Mouse (Mus musculus) splenic B cell, adult 2 months (primary cell): ENCODE results near the gene Ccdc33.

ENCODE experiments used
- DNase-seq: peaks from one replicate; pipeline ENCODE4 v3.0.0-alpha.2; 2011; ENCODE audit warnings: low read depth, low spot score
- H3K27me3 ChIP-seq: 2 replicates; pipeline ENCODE4 v1.6.1; 2012; ENCODE audit warnings: mild to moderate bottlenecking, low read length, moderate library complexity, mixed read lengths; ENCODE audit not compliant: control insufficient read depth, poor library complexity, insufficient read depth, severe bottlenecking
- H3K36me3 ChIP-seq: 2 replicates; pipeline ENCODE4 v1.6.1; 2012; ENCODE audit warnings: mild to moderate bottlenecking, low read length, moderate library complexity, mixed read lengths; ENCODE audit not compliant: control insufficient read depth, poor library complexity, insufficient read depth, severe bottlenecking

The Ccdc33 gene

DNA sequence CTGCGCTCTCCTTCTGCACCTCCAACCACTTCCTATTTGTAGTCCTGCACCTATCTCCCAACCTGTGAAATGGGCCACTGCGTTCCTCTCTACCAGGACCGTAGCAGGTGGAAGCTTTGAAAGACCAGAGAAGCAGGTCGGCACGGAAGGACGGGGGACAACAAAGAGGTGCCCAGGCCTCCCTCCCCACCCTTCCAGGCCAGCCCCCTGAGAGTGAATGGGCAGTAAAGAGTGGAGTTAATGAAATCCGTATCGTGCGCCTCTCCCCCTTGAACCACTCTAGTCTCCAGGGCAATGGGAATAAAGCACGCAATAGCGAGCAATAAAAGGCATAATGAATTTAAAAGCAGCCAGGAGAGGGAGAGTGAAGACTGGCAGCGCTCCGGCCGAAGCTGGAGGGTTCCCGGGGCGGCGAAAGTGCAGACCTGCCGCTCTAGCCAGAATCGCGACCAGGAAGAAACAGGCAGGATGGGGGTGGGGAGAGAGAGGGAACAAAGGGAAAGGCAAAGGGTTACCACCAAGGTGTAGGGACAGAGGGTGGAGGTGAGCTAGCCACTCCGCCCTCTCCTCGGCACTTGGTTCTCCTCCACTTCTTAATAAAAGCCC is 5.2 kb downstream of the Ccdc33 start:
- DNase-seq: no peak
- Histone ChIP-seq H3K36me3 (no peaks in the 10 kb centered on the region), H3K27me3 (no peaks in the 10 kb centered on the region)

DNA sequence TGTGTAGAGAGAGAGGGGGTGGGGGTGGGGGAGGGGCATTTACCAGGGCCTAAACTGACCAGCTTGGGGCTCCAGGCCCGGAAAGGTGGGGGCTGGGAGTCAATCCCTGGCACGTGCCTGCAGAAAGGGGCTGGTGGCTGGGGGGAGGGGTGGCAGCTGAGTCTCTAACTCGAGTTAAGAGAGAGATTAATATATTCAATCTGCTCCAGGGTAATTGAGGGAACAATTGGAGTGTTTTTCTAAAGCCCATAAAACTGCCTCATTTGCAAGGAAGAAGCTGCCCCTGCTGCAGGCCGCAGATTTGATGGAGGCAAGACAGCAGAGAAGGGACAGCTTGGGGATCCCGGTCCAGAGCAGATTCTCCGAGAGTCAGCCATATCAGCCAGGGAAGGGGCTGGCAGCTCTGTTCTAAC is 5.8 kb downstream of the Ccdc33 start:
- no peak for DNase-seq
- H3K27me3 ChIP-seq: no peaks in the 10 kb centered on the region
- H3K36me3 ChIP-seq: no peaks in the 10 kb centered on the region

GRCm38 (mm10) chr9:58112321-58112751 is 6.3 kb downstream of the Ccdc33 start:
- no peak for DNase-seq
- no peaks in the 10 kb centered on the region for H3K36me3 ChIP-seq
- H3K27me3 ChIP-seq: no peaks in the 10 kb centered on the region

DNA sequence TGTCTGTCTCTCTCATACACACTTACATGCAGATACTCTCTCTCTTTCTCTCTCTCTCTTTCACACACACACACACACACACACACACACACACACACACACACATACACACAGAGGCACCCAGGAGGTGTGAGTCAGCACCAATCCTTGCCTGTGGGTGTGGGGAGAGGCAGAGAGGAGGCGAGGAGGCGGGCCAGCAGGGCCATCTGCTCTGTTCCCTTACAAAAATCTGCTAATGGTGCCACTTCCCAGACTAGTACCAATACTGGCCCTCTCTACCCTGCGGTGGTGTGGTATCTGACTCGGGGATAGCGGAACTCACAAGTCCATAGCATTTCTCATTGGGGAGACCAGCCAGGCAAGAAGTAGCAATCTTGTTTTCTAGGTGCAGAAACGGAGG is 7.2 kb downstream of the Ccdc33 start:
- H3K36me3 ChIP-seq: no peaks in the 10 kb centered on the region
- no peak for DNase-seq
- H3K27me3 ChIP-seq: no peaks in the 10 kb centered on the region

GRCm38 (mm10) chr9:58110787-58111186 is 7.8 kb downstream of the Ccdc33 start:
- H3K27me3 ChIP-seq: no peaks in the 10 kb centered on the region
- no peaks in the 10 kb centered on the region for H3K36me3 ChIP-seq

DNA sequence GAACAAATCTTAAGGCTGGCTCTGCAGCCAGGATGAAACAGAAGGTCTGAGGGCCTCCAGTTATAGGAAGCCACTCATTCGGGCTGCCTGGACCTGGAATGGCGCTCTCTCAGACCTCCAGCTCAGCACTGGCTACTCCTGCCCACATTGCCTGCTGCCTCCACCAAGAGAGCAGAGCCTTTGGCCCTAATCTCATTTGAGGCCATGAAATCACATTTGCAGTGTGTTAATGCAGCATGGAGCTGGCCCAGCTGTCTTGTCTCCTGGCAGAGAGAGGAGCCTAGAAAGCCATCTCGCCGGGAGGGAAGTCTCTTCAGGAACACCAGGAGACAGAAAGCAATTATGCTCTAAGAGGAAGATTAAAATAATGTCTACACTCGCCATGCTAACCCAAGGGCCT is 11.1 kb downstream of the Ccdc33 start:
- DNase-seq: no peak
- H3K36me3 ChIP-seq: no peaks in the 10 kb centered on the region
- H3K27me3 ChIP-seq: no peaks in the 10 kb centered on the region

More at GRCm38 (mm10) chr9:58110787-58111186, 7.8 kb downstream of the Ccdc33 start:
- DNase-seq: no peak

DNA sequence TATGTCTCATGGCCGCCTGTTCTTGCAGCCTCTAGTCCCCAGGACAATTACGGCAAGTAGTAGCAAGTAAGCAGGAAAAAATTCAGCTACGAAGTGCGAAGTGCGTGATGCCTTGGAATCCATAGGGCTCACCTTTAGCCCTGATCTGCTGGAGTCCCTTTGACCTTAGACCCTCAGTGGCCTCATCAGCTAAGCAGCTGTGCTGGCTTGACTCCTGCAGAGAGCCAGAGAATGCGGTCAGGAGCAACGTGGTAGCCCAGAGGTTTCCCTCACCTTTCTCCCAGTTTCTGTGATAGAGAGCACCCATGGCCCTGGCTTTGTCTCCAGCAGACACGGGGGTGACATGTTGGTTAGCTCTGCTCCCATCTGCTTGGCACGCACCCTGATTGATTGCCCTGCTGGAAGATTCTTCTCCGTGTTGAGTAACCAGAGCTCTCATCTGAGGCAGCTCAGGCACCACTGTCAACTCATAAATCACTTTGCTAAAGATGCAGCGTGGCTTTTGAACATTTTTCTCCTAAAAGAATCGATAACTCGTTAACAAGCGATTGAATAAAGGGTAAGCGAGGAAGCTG is 12.9 kb downstream of the Ccdc33 start:
- DNase-seq: no peak
- H3K36me3 ChIP-seq: no peaks in the 10 kb centered on the region
- no peaks in the 10 kb centered on the region for H3K27me3 ChIP-seq

- Histone ChIP-seq H3K36me3 (no peaks in the 10 kb centered on the region), H3K27me3 (no peaks in the 10 kb centered on the region)
- DNase-seq: no peak
Measured at GRCm38 (mm10) chr9:58103647-58104046, 15.0 kb downstream of the Ccdc33 start.

DNA sequence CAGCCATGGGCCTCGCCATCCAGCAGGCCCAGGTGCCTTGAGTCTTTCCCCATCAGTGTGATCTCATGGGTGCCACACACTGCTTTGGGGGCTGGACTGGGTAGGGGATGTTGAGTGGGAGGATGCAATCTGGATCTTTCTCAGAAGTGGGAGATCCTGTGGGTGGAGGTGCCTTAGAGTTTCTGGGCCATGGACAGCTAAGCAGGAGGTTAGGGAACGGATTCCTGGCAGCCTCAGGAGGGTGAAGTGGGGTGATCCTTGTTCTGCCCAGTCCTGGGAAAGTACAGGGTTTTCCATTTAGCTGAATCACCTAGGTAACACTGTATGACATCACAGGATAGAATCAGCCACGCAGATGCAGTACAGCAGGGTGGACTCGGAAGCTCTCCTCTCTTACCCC is 16.6 kb downstream of the Ccdc33 start:
- Histone ChIP-seq H3K27me3 (no peaks in the 10 kb centered on the region), H3K36me3 (no peaks in the 10 kb centered on the region)
- no peak for DNase-seq

- Histone ChIP-seq H3K27me3 (no peaks in the 10 kb centered on the region), H3K36me3 (no peaks in the 10 kb centered on the region)
- no peak for DNase-seq
Measured at GRCm38 (mm10) chr9:58099836-58100565, 18.6 kb downstream of the Ccdc33 start.

DNA sequence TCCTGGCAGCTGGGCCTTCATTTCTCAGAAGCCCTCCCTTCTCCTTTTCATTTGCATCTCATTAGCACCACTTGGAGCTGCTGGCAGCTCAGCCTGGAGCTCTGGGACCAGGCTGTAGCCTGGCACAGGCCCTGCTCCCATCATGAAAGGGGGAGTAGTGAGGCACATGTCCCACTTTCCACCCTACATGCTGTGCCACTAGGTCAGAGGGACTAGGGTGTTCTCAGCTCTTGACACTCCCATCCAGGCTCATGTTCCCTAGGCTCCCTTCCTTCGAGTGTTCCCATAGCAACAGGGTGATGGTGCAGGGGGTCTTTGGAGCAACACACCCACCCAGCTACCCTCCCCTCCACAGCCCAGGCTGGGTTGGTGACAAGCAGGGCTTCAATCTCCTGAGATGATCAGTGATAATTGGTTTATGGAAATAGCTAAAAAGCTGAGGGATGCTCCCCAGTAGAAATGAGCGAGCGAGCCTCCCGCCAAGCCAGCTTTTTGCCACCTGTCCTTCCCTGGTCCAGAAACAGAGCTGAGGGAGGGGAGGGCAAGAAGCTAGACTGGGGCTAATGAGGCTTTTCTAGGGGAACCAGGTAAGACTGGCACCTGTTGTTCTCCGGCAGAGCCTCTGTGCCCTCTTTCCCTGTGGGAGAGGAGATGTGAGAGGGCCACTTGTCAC is 21.9 kb downstream of the Ccdc33 start:
- Histone ChIP-seq H3K27me3 (no peaks in the 10 kb centered on the region), H3K36me3 (no peaks in the 10 kb centered on the region)
- DNase-seq: no peak

GRCm38 (mm10) chr9:58095977-58096376 is 22.6 kb downstream of the Ccdc33 start:
- H3K27me3 ChIP-seq: no peaks in the 10 kb centered on the region
- no peak for DNase-seq
- no peaks in the 10 kb centered on the region for H3K36me3 ChIP-seq

DNA sequence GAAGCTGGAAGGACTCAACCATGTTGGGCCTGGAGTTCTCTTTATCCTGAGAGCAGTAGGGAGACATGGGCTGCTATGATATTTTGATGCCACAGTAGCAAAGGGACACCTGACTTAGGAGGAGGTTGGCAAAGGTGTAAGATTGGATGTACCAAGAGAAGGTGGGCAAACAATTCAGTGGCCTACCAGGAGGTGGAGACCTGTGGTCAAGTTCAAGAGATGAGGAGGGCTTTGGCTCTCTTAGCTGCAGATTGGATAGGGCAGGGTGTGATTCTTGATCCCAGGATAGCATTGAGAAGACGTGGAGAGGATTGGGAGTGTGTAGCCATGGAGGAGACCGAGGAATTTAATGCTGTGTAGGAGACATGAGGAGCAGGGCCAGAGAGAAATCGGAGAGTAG is 24.8 kb downstream of the Ccdc33 start:
- Histone ChIP-seq H3K36me3 (no peaks in the 10 kb centered on the region), H3K27me3 (no peaks in the 10 kb centered on the region)
- no peak for DNase-seq

- H3K27me3 ChIP-seq: no peaks in the 10 kb centered on the region
- no peaks in the 10 kb centered on the region for H3K36me3 ChIP-seq
- DNase-seq: no peak
Measured at GRCm38 (mm10) chr9:58092581-58093269, 25.9 kb downstream of the Ccdc33 start.
